Mouse (Mus musculus) MEL (cell line): ENCODE results near the gene Spred1. TPM values are rescaled to one million over a fixed set of nuclear protein-coding genes. Genes with fewer than 3 reads are reported as not detected.

Experiments used
- DNase-seq: peaks from one replicate; pipeline ENCODE4 v3.0.0; 2011; ENCODE audit warnings: low read depth, low spot score
- H3K27ac ChIP-seq: 2 replicates; pipeline ENCODE4 v1.5.1; 2012; ENCODE audit warnings: low read depth, mild to moderate bottlenecking, control low read depth, low read length, moderate library complexity; ENCODE audit not compliant: control insufficient read depth
- H3K27me3 ChIP-seq, 2 experiments: fragments of 150-350 bp in 1 of 2; sonication (generic) in 1 of 2; 2 replicates each; pipeline ENCODE4 v1.6.1; 2012; ENCODE audit warnings: low read length in 2 of 2, mild to moderate bottlenecking in 2 of 2, improper control_type of control experiment in 1 of 2, moderate library complexity in 1 of 2; ENCODE audit not compliant: insufficient read depth in 2 of 2, control insufficient read depth in 1 of 2
- H3K36me3 ChIP-seq, 2 experiments: 2 replicates each; pipeline ENCODE4 v1.6.1; 2012 to 2014; ENCODE audit warnings: low read length in 2 of 2, improper control_type of control experiment in 1 of 2, inconsistent platforms in 1 of 2, mild to moderate bottlenecking in 1 of 2; ENCODE audit not compliant: insufficient read depth in 2 of 2, control insufficient read depth in 1 of 2
- H3K4me1 ChIP-seq, 2 experiments: fragments of 150-350 bp in 1 of 2; sonication (generic) in 1 of 2; 2 replicates each; pipeline ENCODE4 v1.6.1; 2012; ENCODE audit warnings: low read length in 2 of 2, improper control_type of control experiment in 1 of 2, mild to moderate bottlenecking in 1 of 2; ENCODE audit not compliant: insufficient read depth in 2 of 2, control insufficient read depth in 1 of 2
- H3K4me3 ChIP-seq, 2 experiments: fragments of 150-350 bp in 1 of 2; sonication (generic) in 1 of 2; 2 replicates each; pipeline ENCODE4 v1.5.1; 2012; ENCODE audit warnings: low read depth in 2 of 2, low read length in 2 of 2, mild to moderate bottlenecking in 2 of 2, moderate library complexity in 2 of 2, control low read depth in 1 of 2, improper control_type of control experiment in 1 of 2; ENCODE audit not compliant: control insufficient read depth in 1 of 2, insufficient read depth in 1 of 2
- H3K79me2 ChIP-seq: 2 replicates; pipeline ENCODE4 v1.6.1; 2012; ENCODE audit warnings: mild to moderate bottlenecking, low read length, moderate library complexity; ENCODE audit not compliant: control insufficient read depth, poor library complexity, insufficient read depth
- H3K9ac ChIP-seq: 2 replicates; pipeline ENCODE4 v1.6.1; 2012; ENCODE audit warnings: low read depth, mild to moderate bottlenecking, control low read depth, low read length, moderate library complexity; ENCODE audit not compliant: control insufficient read depth, poor library complexity, severe bottlenecking
- H3K9me3 ChIP-seq: fragments of 150-350 bp; sonication (generic); replicated peaks from 2 replicates; pipeline ENCODE4 v1.6.1; 2012; ENCODE audit warnings: mild to moderate bottlenecking, low read length, improper control_type of control experiment, moderate library complexity; ENCODE audit not compliant: insufficient read depth
- BHLHE40 ChIP-seq: IDR thresholded peaks from 2 replicates; pipeline ENCODE4 v1.6.1; 2012; ENCODE audit warnings: low read depth, mild to moderate bottlenecking, inconsistent platforms, low read length, improper control_type of control experiment, borderline replicate concordance
- GABPA ChIP-seq: IDR thresholded peaks from 2 replicates; pipeline ENCODE4 v1.6.1; 2012; ENCODE audit warnings: low read depth, mild to moderate bottlenecking, inconsistent platforms, low read length, improper control_type of control experiment, moderate library complexity
- GATA1 ChIP-seq: IDR thresholded peaks from 2 replicates; pipeline ENCODE4 v1.6.1; 2011; ENCODE audit warnings: low read depth, low read length, improper control_type of control experiment
- JUND ChIP-seq: IDR thresholded peaks from 2 replicates; pipeline ENCODE4 v1.6.1; 2011; ENCODE audit warnings: low read depth, mild to moderate bottlenecking, improper control_type of control experiment, low read length
- KAT2A ChIP-seq: conservative IDR thresholded peaks from 2 replicates; pipeline ENCODE4 v1.6.1; 2012; ENCODE audit warnings: low read depth, low read length, improper control_type of control experiment, inconsistent platforms
- MAFK ChIP-seq: IDR thresholded peaks from 2 replicates; pipeline ENCODE4 v1.6.1; 2011; ENCODE audit warnings: low read depth, mild to moderate bottlenecking, low read length, improper control_type of control experiment, borderline replicate concordance
- MAZ ChIP-seq: IDR thresholded peaks from 2 replicates; pipeline ENCODE4 v1.6.1; 2012; ENCODE audit warnings: low read depth, mild to moderate bottlenecking, inconsistent platforms, low read length, improper control_type of control experiment
- MXI1 ChIP-seq: IDR thresholded peaks from 2 replicates; pipeline ENCODE4 v1.6.1; 2011; ENCODE audit warnings: mild to moderate bottlenecking, low read depth, low read length, improper control_type of control experiment
- NRF1 ChIP-seq: IDR thresholded peaks from 2 replicates; pipeline ENCODE4 v1.6.1; 2014; ENCODE audit warnings: low read depth, mild to moderate bottlenecking, inconsistent platforms, low read length, improper control_type of control experiment, moderate library complexity; ENCODE audit not compliant: poor library complexity, insufficient read depth, severe bottlenecking
- POLR2A ChIP-seq, 2 experiments: IDR thresholded peaks; 2 replicates each; pipeline ENCODE4 v1.6.1; 2011 to 2012; ENCODE audit warnings: low read length in 2 of 2, mild to moderate bottlenecking in 2 of 2, control low read depth in 1 of 2, improper control_type of control experiment in 1 of 2, low read depth in 1 of 2, moderate library complexity in 1 of 2; ENCODE audit not compliant: control insufficient read depth in 1 of 2, insufficient read depth in 1 of 2, poor library complexity in 1 of 2
- POLR2AphosphoS5 ChIP-seq: IDR thresholded peaks from 2 replicates; pipeline ENCODE4 v1.6.1; 2012; ENCODE audit warnings: low read depth, borderline replicate concordance, mild to moderate bottlenecking, inconsistent platforms, low read length, moderate library complexity, mixed read lengths
- RCOR1 ChIP-seq: IDR thresholded peaks from 2 replicates; pipeline ENCODE4 v1.6.1; 2012; ENCODE audit warnings: low read depth, mild to moderate bottlenecking, inconsistent platforms, low read length, improper control_type of control experiment
- SIN3A ChIP-seq: IDR thresholded peaks from 2 replicates; pipeline ENCODE4 v1.6.1; 2012; ENCODE audit warnings: low read length, improper control_type of control experiment, inconsistent platforms
- TBP ChIP-seq: IDR thresholded peaks from 2 replicates; pipeline ENCODE4 v1.8.0; 2011; ENCODE audit warnings: low read depth, low read length, improper control_type of control experiment
- UBTF ChIP-seq: IDR thresholded peaks from 2 replicates; pipeline ENCODE4 v1.6.1; 2012; ENCODE audit warnings: low read depth, mild to moderate bottlenecking, inconsistent platforms, low read length, improper control_type of control experiment, moderate library complexity, borderline replicate concordance; ENCODE audit not compliant: insufficient read depth
- USF1 ChIP-seq: IDR thresholded peaks from 2 replicates; pipeline ENCODE4 v1.6.1; 2014; ENCODE audit warnings: low read depth, mild to moderate bottlenecking, inconsistent platforms, low read length, improper control_type of control experiment, moderate library complexity
- USF2 ChIP-seq, 2 experiments: IDR thresholded peaks; 2 replicates each; pipeline ENCODE4 v1.6.1; 2011 to 2012; ENCODE audit warnings: improper control_type of control experiment in 2 of 2, low read length in 2 of 2, borderline replicate concordance in 1 of 2, inconsistent platforms in 1 of 2, low read depth in 1 of 2, mild to moderate bottlenecking in 1 of 2; ENCODE audit not compliant: insufficient read depth in 1 of 2
- ZC3H11A ChIP-seq: IDR thresholded peaks from 2 replicates; pipeline ENCODE4 v1.6.1; 2012; ENCODE audit warnings: low read depth, mild to moderate bottlenecking, inconsistent platforms, low read length, improper control_type of control experiment
- ZKSCAN1 ChIP-seq: IDR thresholded peaks from 2 replicates; pipeline ENCODE4 v1.6.1; 2012; ENCODE audit warnings: low read depth, mild to moderate bottlenecking, inconsistent platforms, low read length, improper control_type of control experiment, moderate library complexity
- ZMIZ1 ChIP-seq: IDR thresholded peaks from 2 replicates; pipeline ENCODE4 v1.6.1; 2012; ENCODE audit warnings: low read depth, mild to moderate bottlenecking, inconsistent platforms, low read length, improper control_type of control experiment, moderate library complexity
- ZNF384 ChIP-seq: IDR thresholded peaks from 2 replicates; pipeline ENCODE4 v1.6.1; 2012; ENCODE audit warnings: low read depth, mild to moderate bottlenecking, inconsistent platforms, low read length, improper control_type of control experiment
- polyA plus RNA-seq, 2 experiments: library from polyadenylated mRNA; stranded (reverse) in 1 of 2; unstranded in 1 of 2; fragments of >175 nt in 1 of 2; fragments of >200 nt in 1 of 2; gene quantifications; 2 replicates each; pipeline versions ENCODE4 v1.2.1 to v1.2.4; 2012; ENCODE audit warnings: low replicate concordance in 2 of 2, low read depth in 1 of 2; ENCODE audit not compliant: insufficient read length in 2 of 2, insufficient read depth in 1 of 2, missing spikeins in 1 of 2
- total RNA-seq: library from RNA; depleted of rRNA; stranded (reverse); fragments of 300-350 nt; gene quantifications from 2 replicates; pipeline ENCODE4 v1.2.3, GENCODE M21; 2012

Spred1 gene
- total and polyA plus RNA-seq, 3 experiments = 14.3 to 19.9 TPM; not detected in 1

DNA sequence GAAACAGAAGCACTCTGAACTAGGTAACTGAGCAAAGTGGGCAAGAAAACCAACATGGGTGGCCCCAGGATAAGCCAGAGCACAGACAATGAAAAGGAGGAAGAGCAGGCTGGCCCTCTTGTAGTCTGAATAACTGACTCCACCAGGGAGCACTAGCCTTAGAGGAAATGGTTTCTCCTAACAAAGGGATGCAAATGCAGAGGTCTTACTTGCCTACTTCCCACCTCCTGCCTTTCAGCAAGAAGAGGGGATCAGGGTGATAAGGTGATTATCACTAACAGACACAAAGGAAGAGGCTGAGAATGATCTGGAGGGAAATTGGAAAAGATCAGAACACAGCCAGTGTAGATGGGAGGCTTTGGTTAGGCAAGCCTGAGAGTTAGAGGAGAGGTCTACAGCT, 73.1 kb downstream of the Spred1 start:
- no peaks in the 10 kb centered on the region for H3K36me3 ChIP-seq
- no peaks in the 10 kb centered on the region for H3K79me2 ChIP-seq
- no peak for TF ChIP-seq SIN3A
- TF ChIP-seq USF1 = no peak
- TF ChIP-seq JUND = no peak
- TF ChIP-seq RCOR1 = no peak
- TF ChIP-seq ZKSCAN1 = no peak
- no peak for TF ChIP-seq TBP
- no peak for TF ChIP-seq KAT2A
- no peak for TF ChIP-seq MAFK
- TF ChIP-seq, all 39 proteins: peak for 0
- Histone ChIP-seq H3K9me3 (no peaks in the 10 kb centered on the region), H3K4me3 (no peak overlapping the region), H3K9ac (no peak overlapping the region), H3K27ac (no peak overlapping the region), H3K4me1 (no peaks in the 10 kb centered on the region), H3K27me3 (no peaks in the 10 kb centered on the region; a peak in 1 of 4 replicates)
- no peak for DNase-seq

GRCm38 (mm10) chr2:117195151-117195550, 74.0 kb downstream of the Spred1 start:
- no peak overlapping the region for H3K27ac ChIP-seq
- no peaks in the 10 kb centered on the region for H3K79me2 ChIP-seq
- no peaks in the 10 kb centered on the region for H3K4me1 ChIP-seq
- peaks cover 0 to 2% of the 10 kb centered on the region in 2 experiments; a peak in 2 of 4 replicates for H3K27me3 ChIP-seq
- no peaks in the 10 kb centered on the region for H3K36me3 ChIP-seq
- TF ChIP-seq ZC3H11A = no peak
- TF ChIP-seq ZMIZ1 = no peak
- no peak for TF ChIP-seq POLR2AphosphoS5
- no peak for TF ChIP-seq MXI1
- TF ChIP-seq GATA1 = no peak
- TF ChIP-seq KAT2A = no peak
- TF ChIP-seq, all 39 proteins: peak for 0
- DNase-seq = no peak
- Histone ChIP-seq H3K9me3 (no peaks in the 10 kb centered on the region), H3K4me3 (no peak overlapping the region), H3K9ac (no peak overlapping the region)

- TF ChIP-seq POLR2A (IDR thresholded peaks at IDR 0.05; ENCODE audit: control insufficient read depth in 1 of 2, insufficient read depth in 1 of 2, low read depth in 1 of 2, low read length in 2 of 2, poor library complexity in 1 of 2) (no peak), SIN3A (no peak), ZNF384 (no peak), GABPA (no peak), USF2 (IDR thresholded peaks at IDR 0.05; ENCODE audit: borderline replicate concordance in 1 of 2, insufficient read depth in 1 of 2, low read depth in 1 of 2, low read length in 2 of 2) (no peak), UBTF (no peak), BHLHE40 (no peak), NRF1 (no peak), ZKSCAN1 (no peak), MAZ (no peak), KAT2A (no peak)
- Histone ChIP-seq H3K9me3 (no peaks in the 10 kb centered on the region), H3K79me2 (no peaks in the 10 kb centered on the region), H3K27ac (no peak overlapping the region), H3K4me3 (no peak overlapping the region), H3K4me1 (no peaks in the 10 kb centered on the region), H3K9ac (no peak overlapping the region), H3K27me3 (peaks cover 0 to 2% of the 10 kb centered on the region in 2 experiments; a peak in 2 of 4 replicates), H3K36me3 (no peaks in the 10 kb centered on the region)
- DNase-seq = no peak
These were observed 74.4 kb downstream of the Spred1 start for GRCm38 (mm10) chr2:117195578-117195977.
